21 mouse cellular contexts compared by ENCODE assay signal in the genomic region with DNA sequence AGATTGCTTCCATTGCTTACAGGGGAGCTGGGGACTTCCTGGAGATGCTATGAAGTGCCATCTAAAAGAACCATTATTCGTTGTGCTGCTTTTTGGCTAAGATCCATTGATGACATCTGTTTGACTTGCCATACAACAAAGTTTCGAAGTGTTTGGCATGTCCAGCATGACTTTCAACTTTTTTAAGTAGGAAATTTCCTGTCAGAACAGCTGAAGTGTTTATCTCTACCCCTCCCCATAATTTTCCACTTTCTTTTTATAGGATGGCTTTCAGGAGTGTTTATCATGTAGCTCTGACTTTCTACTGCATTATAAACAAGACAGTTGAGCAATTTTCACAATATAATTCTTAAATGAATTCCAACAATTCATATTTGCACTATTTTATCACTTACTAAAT.
A peak's percentile ranks its signal among the peaks of the same experiment; 100 is the strongest.
DNase-seq lines count a peak whose midpoint lies in the region; ATAC-seq and TF ChIP-seq lines count a peak whose summit lies in the region.
"Had no signal": no experiment of that assay in that cellular context is flagged by ENCODE, and none has a peak within 500 bp of the region (broad histone marks: within the 10 kb centered on the region; RNA-seq: fewer than 3 reads in every experiment).

No protein-coding gene starts in this region.

- no peaks in the 10 kb centered on the region for H3K9me3 ChIP-seq in lung, embryonic 14.5 days (ENCODE audit: low read depth, low read length)
- no peaks in the 10 kb centered on the region for H3K9me3 ChIP-seq in lung, postnatal 0 days (ENCODE audit: low read length)
- H3K9me3 ChIP-seq: embryonic facial prominence, embryonic 13.5 days; embryonic facial prominence, embryonic 15.5 days; forebrain, embryonic 10.5 days; forebrain, embryonic 12.5 days had no signal

- no peak overlapping the region for H3K4me2 ChIP-seq in lung, embryonic 14.5 days
- no peak overlapping the region for H3K4me2 ChIP-seq in lung, postnatal 0 days (replicated peaks; ENCODE audit: low read depth, low read length)
- H3K4me2 ChIP-seq: embryonic facial prominence, embryonic 13.5 days; embryonic facial prominence, embryonic 15.5 days; forebrain, embryonic 12.5 days had no signal

- H3K36me3 ChIP-seq in lung, embryonic 14.5 days (ENCODE audit: insufficient read depth), result no peaks in the 10 kb centered on the region
- no peaks in the 10 kb centered on the region for H3K36me3 ChIP-seq in lung, postnatal 0 days (ENCODE audit: insufficient read depth, low read length)
- H3K36me3 ChIP-seq: embryonic facial prominence, embryonic 13.5 days; embryonic facial prominence, embryonic 15.5 days; forebrain, embryonic 10.5 days; forebrain, embryonic 12.5 days had no signal

- WGBS in lung, embryonic 14.5 days, result 33% methylated on average over 2 of the region's 2 CpGs
- WGBS in lung, adult 2 months, result 18% methylated on average over 2 of the region's 2 CpGs
- WGBS in lung, postnatal 0 days, result 13% methylated on average over 2 of the region's 2 CpGs

- no peak overlapping the region for H3K4me3 ChIP-seq in lung, embryonic 14.5 days (ENCODE audit: low read depth, low read length)
- no peak overlapping the region for H3K4me3 ChIP-seq in lung, adult 2 months (replicated peaks; ENCODE audit: extremely low read depth, low read depth, low read length)
- no peak overlapping the region for H3K4me3 ChIP-seq in lung, postnatal 0 days (ENCODE audit: low read depth, low read length)
- H3K4me3 ChIP-seq: embryonic facial prominence, embryonic 13.5 days; embryonic facial prominence, embryonic 15.5 days; erythroblast, embryonic 14.5 days; forebrain, embryonic 10.5 days; forebrain, embryonic 12.5 days had no signal

- TF ChIP-seq EP300 in lung, postnatal 0 days (IDR thresholded peaks at IDR 0.05), result no peak

- TF ChIP-seq CTCF in lung, embryonic 14.5 days (IDR thresholded peaks at IDR 0.05; ENCODE audit: low read depth), result no peak
- no peak for TF ChIP-seq CTCF in lung, adult 2 months (IDR thresholded peaks at IDR 0.05; ENCODE audit: insufficient read depth, low read length)
- no peak for TF ChIP-seq CTCF in lung, postnatal 0 days (IDR thresholded peaks at IDR 0.05)

- TF ChIP-seq POLR2A in lung, adult 2 months (IDR thresholded peaks at IDR 0.05; ENCODE audit: borderline replicate concordance, extremely low read depth, low read depth, low read length), result no peak

- ATAC-seq in lung, embryonic 14.5 days (ENCODE audit: insufficient read depth), result peak; percentile 56; the same call in 1 of the 2 replicates
- no peak for ATAC-seq in lung, postnatal 0 days
- ATAC-seq: forebrain, embryonic 14.5 days; forebrain, embryonic 16.5 days had no signal

- H3K27me3 ChIP-seq in lung, embryonic 14.5 days (ENCODE audit: insufficient read depth, low read length), result no peaks in the 10 kb centered on the region
- H3K27me3 ChIP-seq in lung, postnatal 0 days (replicated peaks; ENCODE audit: insufficient read depth, low read length), result no peaks in the 10 kb centered on the region
- H3K27me3 ChIP-seq: embryonic facial prominence, embryonic 13.5 days; embryonic facial prominence, embryonic 15.5 days; forebrain, embryonic 12.5 days had no signal

- H3K4me1 ChIP-seq in lung, embryonic 14.5 days (ENCODE audit: insufficient read depth), result no peaks in the 10 kb centered on the region
- H3K4me1 ChIP-seq in lung, adult 2 months (ENCODE audit: control insufficient read depth, insufficient read depth, low read length), result no peaks in the 10 kb centered on the region
- H3K4me1 ChIP-seq in lung, postnatal 0 days (ENCODE audit: insufficient read depth, low read depth, low read length), result no peaks in the 10 kb centered on the region
- H3K4me1 ChIP-seq: embryonic facial prominence, embryonic 13.5 days; embryonic facial prominence, embryonic 15.5 days; forebrain, embryonic 10.5 days had no signal

- DNase-seq in lung, embryonic 14.5 days, result peak; percentile 86
- DNase-seq in lung, adult 2 months, result no peak
- peak; percentile 12 for DNase-seq in lung, postnatal 0 days (ENCODE audit: low spot score)
- DNase-seq in lung, postnatal 25 days (ENCODE audit: low spot score), result no peak
- DNase-seq: adrenal gland, adult 2 months; adrenal gland, postnatal 10 days; adrenal gland, postnatal 25 days; cerebellum, adult 11 months; cerebellum, adult 18-20 months; cerebellum, adult 8-10 months; cerebellum, adult 9-11 months; cerebellum, postnatal 14 days; cerebellum, postnatal 36 days; embryo, embryonic 11 days had no signal

- H3K9ac ChIP-seq in lung, embryonic 14.5 days, result no peak overlapping the region
- H3K9ac ChIP-seq in lung, postnatal 0 days (replicated peaks; ENCODE audit: low read depth), result no peak overlapping the region
- H3K9ac ChIP-seq: embryonic facial prominence, embryonic 13.5 days; embryonic facial prominence, embryonic 15.5 days; forebrain, embryonic 12.5 days had no signal

- no peak overlapping the region for H3K27ac ChIP-seq in lung, embryonic 14.5 days (ENCODE audit: low read depth)
- H3K27ac ChIP-seq in lung, postnatal 0 days (ENCODE audit: low read length), result no peak overlapping the region
- H3K27ac ChIP-seq: embryonic facial prominence, embryonic 13.5 days; embryonic facial prominence, embryonic 15.5 days; forebrain, embryonic 10.5 days; forebrain, embryonic 12.5 days had no signal

Comparison
In these comparisons a context has a peak if more than half of its experiments do, and no peak if none do; other contexts are left out.
1. DNase-seq: peak in lung, embryonic 14.5 days (single experiment) and lung, postnatal 0 days (single experiment); none in lung, adult 2 months (single experiment) and lung, postnatal 25 days (single experiment).